Mouse (Mus musculus): ENCODE measurements around the gene Gprc5d. TPM values are rescaled to one million over a fixed set of nuclear protein-coding genes. Genes with fewer than 3 reads are reported as not detected.

Gprc5d gene
- total RNA-seq (2021) = not detected
- long read RNA-seq, experiment 1 = 0 reads
- long read RNA-seq, experiment 2 = 0 reads

DNA sequence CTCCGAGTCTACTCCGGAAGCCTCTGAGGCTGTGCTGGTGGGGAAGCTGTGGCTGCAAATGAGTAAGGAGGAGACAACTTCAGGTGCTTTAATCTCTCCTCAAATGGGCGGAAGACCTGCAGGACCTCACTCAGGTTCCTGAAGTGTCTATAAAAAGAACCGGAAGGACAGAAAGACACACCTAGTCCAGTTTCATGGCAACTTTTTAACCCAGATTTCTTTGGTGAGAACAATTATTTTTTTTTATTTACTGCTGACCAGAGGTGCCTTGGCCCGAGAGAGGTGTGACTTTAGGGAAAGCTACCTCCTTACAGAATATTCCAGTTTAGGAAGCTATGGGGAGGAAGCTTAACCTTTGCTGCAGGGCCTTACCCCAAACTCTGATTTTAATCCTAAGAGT, at the start of gene Gprc5d:
Gprc5d (minus strand) TSS at position 101 of the 400 bp plus-strand sequence.
- DNase-seq = no peak

DNA sequence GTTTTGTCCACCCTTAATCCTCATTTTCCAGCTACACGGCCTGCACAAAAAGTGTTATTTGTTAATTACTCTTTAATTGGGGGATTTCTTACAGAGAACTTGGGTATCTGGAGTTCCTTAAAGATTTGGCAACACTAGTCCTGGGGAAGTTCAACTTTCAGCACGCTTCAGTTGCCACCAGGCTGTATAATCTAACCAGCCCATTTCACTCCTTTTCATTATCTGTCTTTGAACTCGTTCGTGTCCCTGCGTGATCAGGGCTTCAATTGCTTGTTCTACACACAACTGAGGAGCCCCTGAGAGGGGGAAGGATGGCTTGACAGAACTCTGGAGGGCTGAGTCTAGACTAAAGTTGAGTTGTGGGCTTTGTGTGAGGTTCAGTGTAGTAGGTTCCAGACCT, 48.6 kb upstream of the Gprc5d start:
- no peak for DNase-seq

DNA sequence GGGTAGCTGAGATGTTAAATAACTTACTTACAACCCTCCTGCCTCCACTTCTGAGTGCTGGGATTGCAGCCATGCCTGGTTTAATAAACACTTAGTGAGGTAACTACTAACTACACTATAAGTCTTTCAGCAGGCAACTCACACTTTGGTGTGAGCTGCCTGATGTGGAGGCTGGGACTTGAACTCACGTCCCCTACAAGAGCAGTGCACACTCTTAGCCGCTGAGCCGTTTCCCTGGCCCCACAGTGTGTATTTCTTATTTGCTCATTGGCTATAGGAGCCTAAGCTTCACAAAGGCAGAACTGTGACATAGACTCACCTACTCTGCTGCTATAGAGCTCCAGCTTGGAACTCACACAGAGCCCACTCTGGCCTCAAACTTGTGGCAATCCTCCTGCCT, 48.2 kb upstream of the Gprc5d start:
- DNase-seq = no peak

DNA sequence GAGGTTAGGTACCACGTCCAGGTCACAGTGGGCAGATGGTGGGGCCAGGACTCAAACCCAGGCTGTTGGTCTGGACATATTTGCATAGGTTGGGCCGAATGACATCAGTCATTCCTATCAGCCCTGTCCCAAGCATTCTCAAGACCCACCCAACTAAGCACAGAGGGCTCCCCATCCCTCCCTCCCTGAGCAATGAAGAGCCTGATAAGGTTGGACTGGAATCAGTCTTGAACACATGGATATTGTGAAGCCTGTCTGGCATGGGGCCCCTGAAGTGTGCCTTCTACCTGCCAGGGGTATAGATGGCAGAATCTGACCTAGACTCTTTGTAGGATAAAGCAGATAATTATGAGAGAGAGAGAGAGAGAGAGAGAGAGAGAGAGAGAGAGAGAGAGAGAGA, 47.6 kb upstream of the Gprc5d start:
- DNase-seq = no peak

DNA sequence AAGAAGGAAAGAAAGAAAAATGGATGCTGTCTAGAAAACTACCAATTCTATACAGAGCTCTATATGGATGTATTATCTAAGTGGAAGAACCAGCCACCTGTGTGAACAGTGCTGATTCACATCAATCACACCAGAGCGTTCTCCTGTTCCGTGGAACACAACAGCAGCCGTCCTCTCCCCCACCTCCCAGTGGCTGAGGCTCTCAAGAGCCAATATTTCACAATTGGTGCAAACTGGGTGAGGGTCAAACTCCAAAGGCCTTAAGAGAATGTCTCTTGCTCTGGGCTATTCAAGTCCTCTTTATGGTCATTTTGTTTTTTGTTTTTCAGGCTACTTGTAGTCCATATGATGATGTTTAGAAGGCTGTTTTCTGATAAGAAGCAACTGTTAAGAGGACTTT, 47.1 kb upstream of the Gprc5d start:
- no peak for DNase-seq

DNA sequence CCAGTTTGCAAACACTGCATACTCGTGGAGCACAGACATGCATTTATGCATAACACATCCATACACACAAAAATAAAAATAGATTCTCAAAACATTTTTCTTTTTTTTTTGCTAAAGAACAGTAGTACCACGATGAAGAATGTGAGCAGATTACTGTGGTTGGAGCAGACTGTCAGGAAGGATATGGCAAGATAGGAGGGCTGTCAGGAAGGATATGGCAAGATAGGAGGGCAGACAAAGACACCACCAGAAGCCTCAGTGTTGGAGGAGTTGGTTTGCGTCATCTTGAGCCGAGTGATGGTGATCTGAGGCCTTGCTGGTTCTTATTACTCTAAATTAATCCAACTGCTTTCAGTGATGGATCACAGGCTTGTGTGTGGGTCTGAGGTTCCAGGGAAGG, 44.8 kb upstream of the Gprc5d start:
- no peak for DNase-seq

DNA sequence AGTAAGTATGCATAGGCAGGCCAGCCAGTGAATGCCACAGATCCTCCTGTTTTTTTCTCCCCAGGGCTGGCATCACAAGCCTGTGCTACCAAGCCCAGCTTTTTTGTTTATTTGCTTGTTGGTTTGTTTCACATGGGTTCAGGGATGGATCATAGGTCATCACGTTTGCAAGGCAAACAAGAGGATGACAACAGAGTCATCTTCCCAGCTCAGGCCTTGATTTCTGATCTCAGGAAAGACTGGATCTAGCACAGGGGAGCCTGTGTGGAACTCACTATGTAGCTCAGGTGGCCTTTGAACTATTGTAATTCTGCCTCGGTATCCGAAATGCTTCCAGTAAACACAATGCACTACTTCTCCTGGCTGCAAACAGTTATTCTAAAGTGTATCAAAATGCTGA, 44.2 kb upstream of the Gprc5d start:
- DNase-seq = no peak

DNA sequence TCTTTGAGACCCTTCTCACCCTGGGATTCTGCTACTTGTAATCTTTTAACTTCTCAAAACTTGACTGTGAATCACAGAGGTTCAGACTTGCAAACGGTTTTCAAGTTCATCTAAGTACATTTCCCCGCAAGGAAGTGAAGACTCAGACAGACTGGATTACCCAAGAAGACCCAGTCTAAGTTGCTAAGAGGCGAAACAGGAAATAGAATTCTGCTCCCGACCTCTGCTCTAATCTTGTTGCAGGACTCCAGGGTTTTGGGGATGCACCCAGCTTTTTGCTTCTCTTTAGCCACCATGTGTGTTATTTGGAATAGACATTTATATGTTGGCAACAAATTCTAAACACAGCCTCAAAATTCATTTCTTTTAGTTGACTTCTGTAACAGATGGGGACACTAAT, 43.3 kb upstream of the Gprc5d start:
- DNase-seq = no peak

DNA sequence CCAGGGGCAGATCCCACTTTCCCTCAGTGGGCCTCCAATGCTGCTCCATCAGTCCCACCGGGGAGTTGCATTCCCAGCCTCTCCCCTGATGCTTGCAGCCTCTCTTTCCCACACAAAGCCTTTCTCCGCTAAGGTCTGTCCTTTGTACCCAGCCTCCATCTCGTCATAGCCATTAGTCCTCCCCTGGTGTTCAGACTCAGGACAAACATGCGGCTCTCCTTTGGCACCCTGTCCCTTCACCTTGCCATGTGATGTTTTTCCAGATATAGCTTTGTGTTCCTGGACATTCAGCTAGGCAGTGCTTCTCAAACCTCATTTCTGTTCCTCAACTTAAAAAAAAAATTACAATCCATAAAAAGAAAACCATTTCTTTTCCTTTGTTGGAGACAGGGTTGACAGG, 40.4 kb upstream of the Gprc5d start:
- DNase-seq = no peak

DNA sequence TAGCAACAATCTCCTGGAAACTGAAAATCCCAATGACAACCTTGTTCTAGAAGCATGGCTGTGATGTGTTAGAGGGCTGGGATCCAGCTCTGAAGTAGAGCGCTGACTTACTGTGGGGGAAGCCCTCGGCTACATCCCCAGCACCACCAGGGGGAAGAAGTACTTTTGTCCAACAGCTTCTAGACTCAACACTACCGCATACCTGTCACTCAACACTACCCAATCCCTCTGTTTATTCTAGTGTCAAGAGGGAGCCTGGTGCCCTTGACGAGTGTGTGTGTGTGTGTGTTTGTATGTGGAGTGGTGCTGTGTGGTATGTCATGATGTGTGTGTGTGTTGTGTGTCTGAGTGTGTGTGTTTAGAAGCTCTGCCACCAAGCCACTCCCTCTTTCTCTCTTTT, 39.4 kb upstream of the Gprc5d start:
- DNase-seq = no peak

DNA sequence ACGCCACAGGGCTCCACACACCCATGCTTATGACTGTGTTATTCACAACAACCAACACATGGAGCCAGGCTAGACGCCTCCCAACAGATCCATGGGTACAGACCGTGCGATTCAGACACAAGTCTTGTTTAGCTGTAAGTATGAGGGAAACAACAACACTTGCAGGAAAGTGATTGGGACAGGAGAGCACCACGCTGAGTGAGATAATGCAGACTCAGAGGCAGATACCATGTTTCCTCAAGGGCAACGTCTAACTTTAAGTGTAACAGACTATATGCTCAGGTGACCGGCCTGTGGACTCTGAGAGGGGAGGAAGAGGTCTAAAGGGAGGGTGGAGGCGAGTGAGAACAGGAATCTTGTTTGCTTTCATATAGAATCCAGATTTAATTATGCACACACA, 38.5 kb upstream of the Gprc5d start:
- DNase-seq = no peak

DNA sequence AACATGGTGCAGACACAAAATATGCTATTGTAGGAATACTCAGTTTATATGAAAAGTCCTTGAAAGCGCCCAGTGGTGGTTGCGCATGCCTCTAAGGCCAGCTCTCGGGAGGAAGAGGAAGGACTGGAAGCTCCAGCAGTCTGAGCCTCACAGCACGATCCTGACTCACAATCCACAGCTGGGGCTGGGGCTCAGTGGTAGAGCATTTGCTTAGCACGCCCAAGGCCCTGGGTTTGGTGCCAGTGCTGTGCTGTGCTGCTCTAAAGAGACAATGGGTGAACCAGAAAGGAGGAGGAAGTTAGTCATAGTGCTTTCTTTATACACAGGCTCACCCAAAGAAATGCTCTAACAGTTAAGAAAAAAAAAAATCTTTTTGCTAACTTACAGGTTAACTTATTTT, 35.6 kb upstream of the Gprc5d start:
- no peak for DNase-seq

DNA sequence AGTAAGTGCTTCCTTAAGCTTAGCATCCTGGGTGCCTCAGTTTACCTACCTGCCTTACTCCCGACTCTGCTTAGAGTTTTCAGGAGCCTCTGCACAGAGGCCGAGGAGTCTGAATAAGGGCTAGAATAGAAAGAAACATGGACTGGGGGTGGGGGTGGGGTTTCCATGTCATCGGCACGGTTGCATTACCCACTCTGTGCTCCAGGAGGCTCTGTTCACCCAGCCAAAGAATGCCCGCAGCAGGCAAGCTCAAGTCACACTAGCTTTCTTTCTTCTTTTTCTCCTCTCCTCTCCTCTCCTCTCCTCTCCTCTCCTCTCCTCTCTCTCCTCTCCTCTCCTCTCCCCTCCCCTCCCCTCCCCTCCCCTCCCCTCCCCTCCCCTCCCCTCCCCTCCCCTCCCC, 32.2 kb upstream of the Gprc5d start:
- DNase-seq = no peak

DNA sequence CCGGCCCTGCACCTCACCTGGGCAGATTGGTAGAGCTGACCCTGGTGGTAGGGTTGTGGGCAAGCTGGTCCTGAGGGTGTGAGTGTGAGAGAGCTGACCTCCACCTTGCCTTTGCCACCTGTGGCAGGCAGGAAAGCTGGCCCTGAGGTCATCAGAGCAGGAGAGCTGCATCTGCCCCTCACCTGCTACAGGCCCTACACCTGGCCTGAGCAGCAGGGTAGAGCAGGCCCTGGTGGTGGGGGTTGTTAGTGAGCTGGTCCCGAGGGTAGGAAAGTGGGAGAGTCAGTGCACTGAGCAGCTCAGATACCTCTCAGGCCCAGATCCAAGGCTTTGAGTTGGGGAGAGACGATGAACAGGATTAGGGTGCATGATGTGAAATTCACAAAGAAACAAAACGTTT, 31.6 kb upstream of the Gprc5d start:
- no peak for DNase-seq

DNA sequence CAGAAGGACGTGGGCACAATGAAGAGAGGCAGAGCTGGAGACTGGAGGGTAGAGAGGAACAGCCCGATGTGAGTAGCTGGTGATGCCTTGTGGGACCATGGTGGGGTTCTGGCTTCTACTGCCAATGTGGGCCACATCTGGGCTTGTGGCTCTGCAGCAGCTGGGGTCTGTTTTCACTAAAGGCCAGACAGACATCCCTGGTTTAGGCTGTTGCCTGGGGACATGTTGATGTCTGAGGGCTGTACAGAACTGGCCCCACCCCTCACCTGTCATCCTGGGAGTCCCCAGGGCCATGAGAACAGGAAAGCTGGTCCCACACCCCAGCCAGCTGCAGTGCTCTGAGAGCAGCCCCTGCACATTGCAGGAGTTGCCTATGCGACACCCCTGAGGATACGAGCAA, 31.1 kb upstream of the Gprc5d start:
- no peak for DNase-seq

DNA sequence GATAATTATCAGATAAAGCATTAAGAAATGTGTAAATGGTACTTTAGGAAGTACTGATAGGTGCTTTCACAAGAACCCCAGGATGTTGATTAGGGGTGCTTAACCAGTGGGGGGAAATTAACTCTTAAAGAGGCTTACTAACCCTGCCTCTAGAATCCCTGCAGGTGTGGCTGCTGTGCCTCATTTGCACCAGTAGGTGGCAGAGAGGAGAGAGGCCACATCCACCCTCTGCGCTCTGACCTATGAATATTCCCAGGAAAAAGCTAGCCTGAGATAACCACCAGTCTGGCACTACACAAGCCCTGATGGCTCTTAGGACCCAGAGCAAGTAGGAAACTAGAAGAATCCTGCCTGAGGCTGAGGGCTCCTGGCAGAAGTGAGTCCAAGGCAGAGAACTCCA, 30.4 kb upstream of the Gprc5d start:
- no peak for DNase-seq

DNA sequence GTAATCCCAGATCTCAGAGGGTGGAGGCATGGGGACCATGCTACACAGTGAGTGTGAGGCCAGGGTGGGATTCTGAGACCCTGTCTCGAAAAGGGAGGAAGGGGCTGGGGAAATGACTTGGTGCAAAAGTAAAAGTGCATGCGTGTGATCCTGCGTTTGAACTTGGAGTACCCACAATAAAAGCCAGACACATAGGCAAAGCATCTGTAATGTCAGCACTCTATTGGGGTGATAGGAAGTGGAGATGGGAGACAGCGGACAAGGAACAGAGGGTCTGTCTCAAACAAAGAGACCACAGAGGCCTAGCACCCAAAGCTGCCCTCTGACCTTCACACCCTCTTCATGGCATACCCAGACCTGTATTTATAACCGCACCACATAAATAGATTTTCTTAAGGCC, 27.9 kb upstream of the Gprc5d start:
- no peak for DNase-seq

DNA sequence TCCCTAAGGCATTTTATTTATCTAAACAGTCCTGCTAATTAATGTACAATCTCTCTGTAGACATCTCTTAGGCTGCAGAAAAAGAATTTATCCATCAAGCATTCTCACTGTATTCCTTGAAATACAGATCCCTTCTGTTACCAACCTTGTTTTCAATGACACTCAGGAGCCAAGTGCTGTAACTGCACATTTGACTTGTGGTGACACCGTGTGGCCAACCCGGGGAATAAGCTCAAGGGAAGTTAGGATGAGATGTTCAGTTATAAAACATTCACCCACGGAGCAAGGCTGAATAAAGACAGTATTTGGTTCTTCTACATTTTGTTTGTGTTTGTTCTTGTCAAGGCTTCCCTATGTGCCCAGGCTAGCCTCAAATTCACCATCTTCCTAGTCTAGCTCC, 26.4 kb upstream of the Gprc5d start:
- DNase-seq = no peak

DNA sequence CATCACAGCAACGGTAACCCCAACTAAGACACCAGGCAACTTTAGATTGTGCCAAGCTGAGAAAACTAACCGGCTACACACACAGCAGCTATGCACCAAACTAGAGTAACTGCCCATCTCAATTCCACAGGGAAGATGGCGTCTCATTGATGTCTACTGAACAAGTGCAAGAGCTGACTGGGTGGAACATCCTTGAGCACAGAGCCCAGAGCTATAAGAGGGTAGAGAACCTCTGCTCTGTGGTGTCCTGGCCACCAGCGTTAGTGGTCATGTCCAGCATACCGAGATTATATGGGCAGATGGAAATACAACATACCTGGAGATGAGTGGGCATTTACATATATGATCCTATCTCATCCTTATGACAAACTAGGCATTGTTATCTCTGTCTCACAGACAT, 25.1 kb upstream of the Gprc5d start:
- DNase-seq = no peak

DNA sequence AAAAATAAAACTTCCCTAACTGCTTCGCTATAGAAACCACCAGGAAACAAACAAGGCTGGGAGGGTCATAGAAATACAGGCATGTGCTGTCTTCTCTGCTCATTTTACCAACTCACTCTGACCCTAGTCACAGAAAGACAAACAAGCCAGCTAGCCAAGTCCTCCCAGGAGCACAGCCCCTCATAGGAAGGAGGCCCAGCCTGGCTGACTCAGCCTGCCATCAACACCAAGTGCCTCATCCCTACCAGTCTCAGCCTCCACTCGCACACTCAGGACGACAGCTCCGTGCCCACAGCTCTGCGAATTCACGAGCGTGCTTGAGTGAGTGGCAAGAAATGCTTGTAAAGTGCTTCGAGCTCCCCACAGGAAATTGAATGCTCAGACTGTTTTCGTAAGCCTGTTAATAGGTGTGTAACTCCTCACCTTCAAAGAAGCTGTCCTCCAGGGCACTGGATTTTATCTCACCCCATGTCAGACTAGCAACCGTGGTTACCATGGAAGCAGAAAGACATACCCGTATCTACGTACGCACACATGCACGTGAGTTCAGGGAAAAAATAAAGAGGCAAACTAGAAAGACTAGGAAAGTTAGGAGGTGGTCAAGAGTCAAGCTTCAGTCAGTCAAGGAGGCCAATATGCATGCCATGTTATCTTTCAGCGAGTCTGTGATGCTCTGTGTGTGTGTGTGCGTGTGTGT, 23.5 kb upstream of the Gprc5d start:
- DNase-seq = no peak

DNA sequence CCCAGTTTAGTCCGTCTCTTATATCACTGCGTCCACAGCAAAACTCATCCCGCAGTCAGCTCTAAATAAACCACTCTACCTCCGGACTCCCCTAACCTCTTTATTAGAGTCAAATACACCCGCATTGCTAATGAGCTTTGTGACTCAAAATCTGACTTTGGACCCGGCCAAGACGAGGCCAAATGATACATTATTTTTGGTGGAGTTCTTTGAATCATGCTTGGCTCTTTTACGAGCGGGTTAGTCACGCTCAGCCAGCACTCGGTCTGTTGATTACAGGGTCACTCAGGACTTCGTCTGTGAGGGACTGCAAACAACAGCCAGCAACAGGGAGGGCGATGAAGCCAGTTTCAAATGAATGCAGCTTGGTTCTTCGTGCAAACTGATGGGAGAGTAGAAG, 20.7 kb upstream of the Gprc5d start:
- DNase-seq = no peak

DNA sequence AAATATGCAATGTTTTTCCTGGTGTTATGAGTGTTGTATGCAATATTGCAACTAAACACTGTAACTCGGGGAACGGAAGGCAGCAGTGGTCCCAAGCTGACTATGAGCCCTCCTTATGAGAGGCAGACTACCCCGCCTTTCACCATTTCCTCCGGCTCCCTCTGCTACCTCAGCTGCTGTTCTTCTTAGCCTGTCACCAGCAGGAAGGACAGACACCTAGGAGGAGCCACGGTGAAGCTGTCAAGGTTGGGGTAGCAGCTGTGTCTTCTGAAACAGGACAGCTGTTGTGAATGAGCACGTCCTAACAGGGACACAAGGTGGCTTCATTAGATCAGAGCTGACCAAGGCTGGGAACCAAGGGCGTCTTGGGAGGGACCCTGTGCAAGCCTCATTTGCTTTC, 20.1 kb upstream of the Gprc5d start:
- DNase-seq = no peak

DNA sequence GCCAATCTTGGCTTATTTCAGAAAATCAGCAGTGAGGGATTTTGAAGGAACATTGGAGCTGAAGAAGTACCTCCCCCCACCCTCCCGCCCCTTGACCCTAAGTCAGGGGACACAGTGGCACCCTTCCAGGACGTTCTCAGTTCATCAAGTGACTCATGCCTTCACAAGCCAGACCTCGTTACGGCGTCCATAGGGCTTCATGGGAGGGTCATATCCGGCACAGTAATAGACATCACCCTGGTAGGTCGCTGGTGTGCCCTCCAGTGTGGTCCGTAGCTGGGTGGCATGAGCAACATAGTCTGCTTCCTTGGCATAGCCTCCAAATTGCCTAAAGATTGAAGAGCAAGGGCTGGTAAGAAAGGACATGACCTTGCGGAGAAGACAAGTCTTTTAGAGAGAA, 19.7 kb upstream of the Gprc5d start:
- peak; percentile 68 for DNase-seq

DNA sequence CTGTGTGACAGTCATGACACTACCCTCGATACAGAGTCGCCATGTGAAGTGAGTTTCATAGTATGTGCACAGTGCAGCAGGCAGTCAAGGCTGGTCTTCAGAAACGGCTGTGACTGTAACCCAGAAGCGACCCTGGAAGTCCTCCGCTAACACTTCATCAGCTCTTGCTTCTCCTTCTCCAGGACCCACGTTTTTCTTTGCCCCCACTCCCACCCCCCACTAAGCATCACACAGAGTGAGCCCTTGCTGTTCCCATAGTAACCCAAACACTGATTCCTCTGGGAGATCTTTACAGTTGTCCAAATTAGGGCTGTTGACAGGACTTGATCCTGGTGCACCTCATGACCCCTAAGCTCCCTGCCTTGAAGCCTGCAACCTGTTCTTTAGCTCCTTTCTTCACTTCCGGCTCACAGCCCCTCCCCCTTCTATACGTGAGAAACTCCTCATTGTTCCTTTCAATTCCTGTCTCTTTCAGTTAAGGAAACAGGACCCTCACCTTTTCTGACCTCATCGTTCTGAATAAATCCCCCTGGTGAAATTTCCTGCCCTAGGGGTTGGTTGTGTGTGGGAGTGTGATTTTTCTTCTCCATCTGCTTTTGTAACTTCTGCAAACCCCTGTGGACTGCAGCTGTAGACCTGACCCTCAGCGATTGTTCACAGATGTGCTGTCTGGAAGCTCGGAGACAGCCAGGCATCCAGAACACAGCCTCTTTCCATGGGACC, 18.5 kb upstream of the Gprc5d start:
- DNase-seq = no peak
